12 mouse cellular contexts compared by ENCODE assay signal in the genomic region with DNA sequence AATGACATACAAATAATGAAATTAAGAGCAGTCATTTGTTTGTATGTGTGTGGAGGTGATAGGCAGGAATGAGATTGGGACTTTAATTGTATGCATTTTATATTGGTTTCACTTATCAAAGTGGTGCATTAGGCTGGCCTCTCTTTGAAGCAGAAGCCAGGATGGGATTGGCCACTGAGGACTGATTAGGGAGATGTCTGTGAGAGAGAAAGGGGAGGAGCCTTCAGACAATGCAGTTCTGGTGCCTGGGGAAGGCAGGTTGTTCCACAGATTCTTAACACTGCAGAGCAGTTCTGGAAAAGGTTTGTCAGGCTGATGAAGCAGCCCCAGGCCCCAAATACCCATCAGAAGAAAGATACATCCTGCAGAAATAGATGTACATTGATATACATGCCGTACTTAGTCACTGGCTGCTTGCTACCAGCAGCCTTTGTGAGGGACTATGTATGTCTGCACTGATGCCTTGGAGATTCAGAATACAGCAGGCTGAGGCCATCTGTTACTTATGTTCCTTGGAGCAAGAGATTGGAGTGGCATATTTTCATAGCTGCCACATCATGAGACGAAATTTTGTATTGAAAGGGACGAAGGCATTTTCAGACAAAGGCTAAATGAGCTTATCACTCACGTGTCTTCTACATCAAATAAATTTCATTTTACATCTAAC. TPM values are rescaled to one million over a fixed set of nuclear protein-coding genes. Genes with fewer than 3 reads are reported as not detected.
DNase-seq lines count a peak whose midpoint lies in the region; ATAC-seq lines count a peak whose summit lies in the region.
"Had no signal": no experiment of that assay in that cellular context is flagged by ENCODE, and none has a peak within 500 bp of the region (broad histone marks: within the 10 kb centered on the region; RNA-seq: fewer than 3 reads in every experiment).

No protein-coding gene starts in this region.

- no peaks in the 10 kb centered on the region for H3K9me3 ChIP-seq in forebrain, embryonic 13.5 days (replicated peaks)
- H3K9me3 ChIP-seq: embryonic facial prominence, embryonic 12.5 days; liver, embryonic 13.5 days had no signal

- no peak overlapping the region for H3K4me3 ChIP-seq in forebrain, embryonic 13.5 days
- H3K4me3 ChIP-seq: embryonic facial prominence, embryonic 12.5 days; heart, adult 2 months; liver, embryonic 13.5 days had no signal

- H3K4me1 ChIP-seq in forebrain, embryonic 13.5 days = no peaks in the 10 kb centered on the region
- H3K4me1 ChIP-seq: embryonic facial prominence, embryonic 12.5 days; liver, embryonic 13.5 days had no signal

- 66% methylated on average over 4 of the region's 4 CpGs for WGBS in forebrain, embryonic 13.5 days

- H3K9ac ChIP-seq in forebrain, embryonic 13.5 days = no peak overlapping the region
- H3K9ac ChIP-seq: embryonic facial prominence, embryonic 12.5 days; liver, embryonic 13.5 days had no signal

- H3K27ac ChIP-seq in forebrain, embryonic 13.5 days = peak overlapping the region; percentile 82
- H3K27ac ChIP-seq: embryonic facial prominence, embryonic 12.5 days; heart, adult 2 months; liver, embryonic 13.5 days had no signal

- peak; percentile 89 for ATAC-seq in forebrain, embryonic 13.5 days
- ATAC-seq in megakaryocyte progenitor cell, adult 5-6 weeks (replicated peaks; ENCODE audit: poor library complexity) = peak; percentile 81

- H3K36me3 ChIP-seq in forebrain, embryonic 13.5 days (ENCODE audit: poor library complexity, severe bottlenecking) = no peaks in the 10 kb centered on the region
- H3K36me3 ChIP-seq: embryonic facial prominence, embryonic 12.5 days; liver, embryonic 13.5 days had no signal

- no peaks in the 10 kb centered on the region for H3K27me3 ChIP-seq in forebrain, embryonic 13.5 days
- H3K27me3 ChIP-seq: embryonic facial prominence, embryonic 12.5 days; liver, embryonic 13.5 days had no signal

- DNase-seq in left cerebral cortex, postnatal 14 days (ENCODE audit: low spot score in 2 of 2) = peak; percentile 4 to 21
- DNase-seq in left cerebral cortex, adult 8-10 months (ENCODE audit: low spot score in 2 of 2) = no peak
- DNase-seq in telencephalon, adult 2 months (ENCODE audit: low read depth, low spot score) = peak; percentile 8
- DNase-seq in spleen, adult 18-20 months = no peak
- DNase-seq in adrenal gland, adult 2 months = no peak
- no peak for DNase-seq in kidney, adult 8-10 months
- DNase-seq: heart, adult 2 months; kidney, adult 9 months; liver, embryonic 13.5 days had no signal

- no peak overlapping the region for H3K4me2 ChIP-seq in forebrain, embryonic 13.5 days
- H3K4me2 ChIP-seq: embryonic facial prominence, embryonic 12.5 days; liver, embryonic 13.5 days had no signal

- intact Hi-C loops in left cerebral cortex, postnatal 14 days (cut with DNase I) = no loop called here

RNA-seq across cellular contexts. Expression of a gene that starts 29.9 kb away (rescaled TPM):
- total RNA-seq in left cerebral cortex, postnatal 14 days (2021) = 10 to 100 TPM; 76.8 to 81.5 TPM
- total RNA-seq in left cerebral cortex, adult 8-10 months (2022) = 10 to 100 TPM; 58.3 to 70.0 (median 69.1) TPM
- polyA plus RNA-seq in forebrain, embryonic 13.5 days (2015; fragmentation: Nextera tagmentation; extraction: Ambion mirVana) = 13.6 and 14.2 TPM in 2 replicates
- total RNA-seq in megakaryocyte progenitor cell, adult 5-6 weeks (2015) = 86.9 and 87.6 TPM in 2 replicates
- 20.0 and 24.3 TPM in 2 replicates for total RNA-seq in megakaryocyte progenitor cell, adult 5-6 weeks (2017)
- total RNA-seq in adrenal gland, adult 2 months (2021) = 10 to 100 TPM; 19.6 to 24.1 TPM
- polyA plus RNA-seq in adrenal gland, adult 2 months (2012; rRNA removed) = 5.9 and 6.8 TPM in 2 replicates

Comparison
In these comparisons a context has a peak if more than half of its experiments do, and no peak if none do; other contexts are left out.
1. DNase-seq: peak in left cerebral cortex, postnatal 14 days (2 of 2) and telencephalon, adult 2 months (single experiment); none in left cerebral cortex, adult 8-10 months (0 of 2), spleen, adult 18-20 months (0 of 2), adrenal gland, adult 2 months (single experiment) and kidney, adult 8-10 months (0 of 2).